Mouse (Mus musculus) MN1 (cell line): ENCODE results near the gene Arid4a.

Experiments
- DNase-seq: peaks from one replicate; pipeline ENCODE4 v3.0.0-alpha.2; 2016; ENCODE audit warnings: low spot score

Gene Arid4a

DNA sequence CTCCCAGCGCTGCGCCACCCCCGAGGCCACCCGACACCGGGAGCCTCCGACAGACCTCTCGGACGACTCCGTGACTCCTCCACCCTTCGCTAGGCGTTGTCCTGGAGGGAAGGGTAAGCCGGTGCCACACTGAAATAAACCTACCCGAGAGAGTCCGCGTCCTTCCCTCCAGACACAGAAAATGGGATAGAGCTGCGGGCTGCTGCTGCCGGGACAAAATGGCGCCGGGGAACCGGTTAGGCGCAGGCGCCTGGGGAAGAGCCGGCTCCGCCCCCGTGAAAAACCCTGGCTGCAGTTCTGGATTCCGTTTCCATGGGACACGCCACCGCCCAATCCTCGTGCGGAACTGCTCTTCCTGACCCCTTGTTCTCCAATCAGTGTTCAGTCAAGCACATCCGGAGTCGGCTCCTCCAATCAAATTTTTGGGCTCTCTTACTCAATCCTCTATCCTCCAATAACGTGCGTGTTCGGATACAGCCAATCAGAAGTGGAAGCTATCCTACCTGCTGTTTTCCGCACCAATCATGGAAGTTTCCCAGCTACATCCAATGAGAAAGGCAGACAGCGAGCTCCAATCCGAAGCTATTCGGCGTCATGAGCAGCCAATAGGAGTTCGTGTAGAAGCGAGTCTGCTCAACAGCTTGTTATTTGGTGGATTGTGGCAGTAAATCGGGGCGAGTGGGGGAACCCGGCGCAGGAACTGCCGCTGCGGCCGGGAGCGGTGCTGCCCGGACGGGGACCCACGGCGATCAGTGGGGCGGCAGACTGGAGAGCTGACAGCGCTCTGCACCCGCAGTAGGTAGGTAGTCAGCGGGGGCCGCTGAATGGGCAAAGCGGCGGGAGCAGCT, at the start of gene Arid4a:
Arid4a (plus strand) TSS at position 628 of the 848 bp plus-strand sequence.
- DNase-seq: peak; percentile 100

DNA sequence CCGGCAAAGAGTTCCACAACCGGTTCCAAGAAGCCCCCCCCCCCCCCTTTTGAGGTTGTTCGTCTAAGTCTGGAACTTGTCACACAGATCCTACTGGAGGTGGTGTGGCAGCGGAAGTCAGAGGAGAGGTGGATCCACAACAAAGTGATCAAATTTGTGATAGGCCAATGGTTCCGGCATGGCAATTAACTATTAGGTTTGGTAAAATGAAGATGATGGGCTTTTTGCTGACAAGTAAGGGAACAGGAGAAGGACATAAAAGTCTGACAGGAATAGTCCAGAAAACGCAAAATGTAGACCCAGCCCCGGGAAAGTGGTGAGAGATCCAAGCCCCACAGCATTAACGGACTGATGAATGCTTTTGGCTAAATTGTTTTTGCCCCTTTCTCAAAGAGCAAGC, 48.2 kb upstream of the Arid4a start:
- DNase-seq: peak; percentile 39

- peak; percentile 90 for DNase-seq
Observed at GRCm38 (mm10) chr12:70968141-70968790, 47.5 kb upstream of the Arid4a start.

DNA sequence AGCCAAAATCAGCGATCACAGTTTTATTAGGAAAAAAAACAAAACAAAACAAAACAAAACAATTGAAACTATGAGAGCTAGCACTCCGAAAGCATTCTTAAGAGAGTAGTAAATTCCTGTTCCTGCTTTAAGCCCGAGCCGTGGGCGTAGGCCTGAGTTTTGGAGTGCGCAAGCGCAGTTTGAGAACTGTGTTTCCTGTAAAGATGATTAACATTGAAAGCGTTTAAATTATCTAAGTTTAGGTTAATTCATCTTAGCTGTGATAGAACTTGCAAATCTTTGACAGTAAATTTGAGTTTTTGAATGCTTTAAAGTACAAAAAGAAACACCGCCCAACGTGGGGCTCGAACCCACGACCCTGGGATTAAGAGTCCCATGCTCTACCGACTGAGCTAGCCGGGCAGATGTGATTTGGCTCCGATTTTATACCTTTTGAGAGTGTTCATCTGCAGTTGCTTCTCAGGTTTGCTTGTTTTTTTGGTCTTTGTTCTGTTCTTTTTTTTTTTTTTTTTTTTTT, 46.9 kb upstream of the Arid4a start:
- DNase-seq: peak; percentile 97

DNA sequence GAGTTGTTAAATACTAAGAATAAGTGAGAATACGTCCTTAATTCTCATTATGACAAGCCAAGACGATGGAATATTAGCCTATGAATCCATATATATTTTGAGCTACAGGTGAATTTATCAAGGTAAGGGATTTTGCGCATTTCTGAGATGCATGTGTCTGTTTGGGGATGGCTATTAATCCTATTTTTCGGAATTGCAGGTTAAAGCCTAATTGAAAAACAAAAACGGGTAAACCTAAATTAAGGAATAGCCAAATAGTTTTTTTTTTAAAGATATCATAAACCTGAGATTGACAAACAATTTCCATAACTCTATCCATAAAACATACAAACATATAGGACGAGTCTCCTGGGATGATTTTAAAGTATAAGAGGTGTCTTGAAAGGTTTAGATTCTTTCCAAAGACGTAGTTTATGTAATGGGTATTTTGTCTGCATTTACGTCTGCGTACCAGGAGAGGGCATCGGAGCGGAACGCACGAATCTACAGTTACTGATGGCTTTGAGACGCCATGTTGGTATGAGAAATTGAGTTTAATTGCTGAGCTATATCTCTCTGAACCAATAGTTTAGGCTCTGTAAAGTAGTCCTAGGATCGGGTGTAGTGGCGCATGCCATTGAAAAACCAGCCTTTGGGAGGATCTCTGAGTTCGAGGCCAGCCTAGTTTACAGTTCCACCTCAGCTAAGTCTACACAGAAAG, 46.2 kb upstream of the Arid4a start:
- DNase-seq: peak; percentile 90

DNA sequence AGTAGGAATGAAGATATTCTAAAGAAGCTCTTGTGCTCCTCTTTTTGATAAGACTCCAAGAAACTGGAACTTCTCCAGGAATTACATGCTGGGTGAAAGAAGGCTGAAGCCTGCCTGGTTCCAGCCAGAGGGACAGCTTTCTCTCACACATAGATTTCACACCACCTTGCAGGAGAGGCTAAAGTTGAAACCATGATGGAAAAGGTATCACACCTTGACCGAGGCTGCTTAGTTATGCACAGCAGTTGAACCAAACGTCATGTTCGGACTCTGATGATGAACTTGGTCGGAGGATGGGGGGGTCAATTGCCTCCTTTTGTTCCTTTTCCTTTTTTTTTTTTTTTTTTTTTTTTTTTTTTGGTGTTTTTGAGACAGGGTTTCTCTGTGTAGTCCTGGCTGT, 42.0 kb upstream of the Arid4a start:
- peak; percentile 27 for DNase-seq

DNA sequence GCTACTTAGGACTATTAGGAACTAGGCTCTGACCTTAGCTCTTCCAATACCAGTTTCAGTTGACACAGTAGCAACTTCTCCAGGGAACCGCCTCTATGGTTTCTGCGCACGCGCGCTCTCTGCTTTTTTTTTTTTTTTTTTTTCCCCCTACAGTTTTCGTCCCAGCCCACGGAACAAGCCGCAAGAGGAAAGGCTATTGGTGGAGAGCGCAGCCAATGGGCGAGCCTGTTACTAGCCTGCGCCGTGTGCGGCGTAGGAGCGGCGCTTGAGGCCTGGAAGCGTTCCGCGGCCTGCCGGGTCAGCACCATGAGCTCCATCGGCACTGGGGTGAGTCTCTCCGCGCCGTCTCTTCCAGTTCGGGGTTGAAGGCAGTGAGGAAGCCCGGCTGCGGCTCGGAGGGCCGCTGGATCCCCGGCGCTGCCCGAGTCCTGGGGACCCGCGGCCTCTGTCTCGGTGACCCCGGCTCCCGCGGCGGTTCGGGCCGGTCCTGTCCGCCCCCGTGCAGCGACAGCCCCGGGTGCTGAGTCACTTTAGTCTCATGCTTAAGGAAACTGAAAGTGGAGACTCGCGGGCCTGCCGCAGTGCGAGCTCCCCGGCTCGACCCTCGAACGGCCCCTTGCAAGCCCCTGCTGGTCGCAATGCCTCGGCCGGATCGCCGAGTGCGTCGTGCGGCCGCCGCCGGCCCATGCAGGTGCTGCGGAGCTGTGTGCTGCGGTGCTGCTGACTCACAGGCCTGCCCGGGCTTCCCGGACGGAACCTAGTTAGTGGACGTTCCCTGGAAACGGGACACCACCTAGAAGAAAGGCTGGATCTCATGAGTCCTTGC, 41.1 kb upstream of the Arid4a start, which contains the start of gene Psma3:
Psma3 (plus strand) TSS at position 181 of the 826 bp plus-strand sequence.
- peak; percentile 98 for DNase-seq

GRCm38 (mm10) chr12:70975406-70975805, 40.4 kb upstream of the Arid4a start:
- peak; percentile 36 for DNase-seq

DNA sequence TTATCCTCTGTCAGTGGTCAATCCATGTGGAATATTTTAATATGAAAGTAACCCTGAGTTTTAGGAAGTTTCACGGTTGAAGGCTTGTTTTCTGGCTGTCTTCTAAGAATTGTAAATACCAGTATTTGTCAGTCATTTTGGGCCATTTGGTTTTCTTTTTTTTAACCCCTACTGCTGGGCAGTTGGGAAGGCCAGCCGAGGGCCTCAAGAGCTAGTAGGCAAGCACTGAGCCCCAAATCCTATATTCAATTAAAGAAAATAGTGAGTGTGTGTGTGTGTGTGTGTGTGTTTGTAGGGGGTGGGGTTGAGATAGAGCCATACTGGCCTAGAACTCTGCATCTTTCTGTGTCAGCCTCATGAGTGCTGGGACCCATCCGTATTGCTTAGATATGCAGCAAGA, 39.9 kb upstream of the Arid4a start:
- DNase-seq: no peak

DNA sequence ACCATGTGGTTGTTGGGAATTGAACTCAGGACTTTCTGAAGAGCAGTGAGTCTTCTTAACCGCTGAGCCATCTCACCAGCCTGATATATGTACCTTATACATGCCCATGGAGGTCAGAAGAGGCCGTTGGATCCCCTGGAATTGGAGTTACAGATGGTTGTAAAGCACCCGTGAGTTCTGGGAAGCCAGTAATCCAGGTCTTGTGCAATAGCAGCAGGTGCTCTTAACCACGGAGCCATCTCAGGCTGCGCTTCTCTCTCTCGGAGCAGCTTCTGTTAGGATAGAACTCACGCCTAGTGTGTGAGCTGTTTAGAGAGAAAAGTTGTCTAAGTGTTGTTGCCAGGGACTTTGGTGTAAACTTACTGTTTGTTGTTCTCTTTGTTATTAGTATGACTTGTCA, 37.4 kb upstream of the Arid4a start:
- DNase-seq: no peak

GRCm38 (mm10) chr12:70984855-70985550, 30.8 kb upstream of the Arid4a start:
- no peak for DNase-seq

- no peak for DNase-seq
Observed at GRCm38 (mm10) chr12:70997225-70997624, 18.6 kb upstream of the Arid4a start.

- DNase-seq: no peak
Observed at GRCm38 (mm10) chr12:70999423-70999903, 16.3 kb upstream of the Arid4a start.

DNA sequence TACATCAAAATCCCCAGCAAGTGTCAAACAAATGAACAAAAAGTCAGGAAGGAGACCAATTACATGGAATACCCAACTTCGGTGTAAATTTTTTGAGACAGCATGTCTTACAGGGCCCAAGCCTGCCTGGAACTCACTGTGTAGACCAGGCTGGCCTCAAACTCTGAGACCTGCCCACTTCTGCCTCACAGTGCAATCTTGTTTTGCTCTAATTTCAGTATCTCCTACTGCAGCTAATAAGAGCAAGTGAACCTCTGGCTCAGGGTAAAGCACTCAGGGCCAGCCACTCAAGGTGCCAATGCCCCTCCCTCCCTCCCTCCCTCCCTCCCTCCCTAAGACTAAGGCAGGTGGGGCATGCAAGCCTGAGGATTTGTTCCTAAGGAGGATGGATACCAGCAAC, 15.4 kb upstream of the Arid4a start:
- DNase-seq: no peak

- DNase-seq: no peak
Observed at GRCm38 (mm10) chr12:71001456-71001855, 14.3 kb upstream of the Arid4a start.

DNA sequence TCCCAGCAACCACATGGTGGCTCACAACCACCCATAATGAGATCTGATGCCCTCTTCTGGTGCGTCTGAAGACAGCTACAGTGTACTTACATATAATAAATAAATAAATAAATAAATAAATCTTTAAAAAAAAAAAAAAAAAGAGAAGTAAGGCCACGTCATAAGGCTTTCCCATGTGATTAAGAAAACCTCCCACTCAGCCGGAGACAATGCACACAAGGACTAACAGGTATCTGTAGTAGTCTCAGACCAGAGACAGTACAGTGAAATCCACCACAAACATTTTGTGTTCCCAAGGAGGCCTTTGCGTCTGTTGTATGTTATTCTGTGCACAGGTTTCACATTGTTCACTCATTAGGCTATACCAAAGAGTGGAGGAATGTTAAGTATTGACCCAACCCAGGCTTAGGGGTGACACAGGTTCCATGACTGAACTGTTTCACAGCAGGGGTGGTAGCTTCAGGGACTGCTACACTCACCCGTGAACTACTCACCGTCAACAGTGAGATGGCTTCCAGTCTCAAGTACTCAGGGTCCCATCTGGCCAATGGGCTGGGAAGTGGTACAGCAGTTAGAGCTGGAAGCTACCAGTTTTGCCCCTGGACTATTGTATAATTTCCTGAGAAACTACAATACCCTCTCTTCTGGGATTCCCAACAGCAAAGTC, 11.9 kb upstream of the Arid4a start:
- no peak for DNase-seq

- DNase-seq: no peak
Observed at GRCm38 (mm10) chr12:71006141-71006540, 9.6 kb upstream of the Arid4a start.

DNA sequence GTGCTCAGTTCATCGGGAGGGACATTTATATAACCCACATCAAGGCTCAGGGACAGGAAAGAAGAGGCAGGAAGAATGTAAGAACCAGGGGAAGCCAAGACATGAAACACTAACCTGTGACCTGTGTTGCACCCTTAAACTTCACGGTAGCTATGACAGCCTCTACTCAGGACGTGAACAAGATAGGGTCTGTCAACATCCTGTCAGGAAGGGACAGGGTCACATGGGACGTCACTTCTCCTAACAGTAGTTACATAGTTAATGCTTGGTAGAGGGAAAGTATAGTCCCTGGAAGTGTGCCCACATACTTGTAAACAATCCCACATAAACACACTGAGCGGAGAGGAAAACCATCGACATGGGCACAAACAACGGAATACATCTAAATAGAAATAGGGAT, 8.9 kb upstream of the Arid4a start:
- DNase-seq: no peak

DNA sequence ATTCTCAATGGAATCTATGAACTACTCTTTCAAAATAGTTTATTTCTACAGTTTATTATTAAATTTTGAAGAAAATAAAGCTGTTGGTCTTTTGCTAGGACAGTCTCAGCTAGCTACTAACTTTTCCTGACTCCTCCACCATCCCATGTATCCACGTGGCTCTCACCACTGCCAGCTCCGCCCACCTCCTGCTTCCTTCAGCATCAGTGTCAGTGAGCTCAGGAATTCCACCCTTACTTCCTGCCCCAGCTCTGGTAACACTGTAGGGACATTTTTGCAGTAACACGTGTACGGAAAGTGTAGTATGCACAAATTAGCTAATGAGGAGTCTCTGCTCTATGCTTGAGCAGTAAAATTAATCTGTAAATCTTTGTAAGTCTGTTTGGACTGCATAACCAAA, 6.0 kb upstream of the Arid4a start:
- peak; percentile 26 for DNase-seq

DNA sequence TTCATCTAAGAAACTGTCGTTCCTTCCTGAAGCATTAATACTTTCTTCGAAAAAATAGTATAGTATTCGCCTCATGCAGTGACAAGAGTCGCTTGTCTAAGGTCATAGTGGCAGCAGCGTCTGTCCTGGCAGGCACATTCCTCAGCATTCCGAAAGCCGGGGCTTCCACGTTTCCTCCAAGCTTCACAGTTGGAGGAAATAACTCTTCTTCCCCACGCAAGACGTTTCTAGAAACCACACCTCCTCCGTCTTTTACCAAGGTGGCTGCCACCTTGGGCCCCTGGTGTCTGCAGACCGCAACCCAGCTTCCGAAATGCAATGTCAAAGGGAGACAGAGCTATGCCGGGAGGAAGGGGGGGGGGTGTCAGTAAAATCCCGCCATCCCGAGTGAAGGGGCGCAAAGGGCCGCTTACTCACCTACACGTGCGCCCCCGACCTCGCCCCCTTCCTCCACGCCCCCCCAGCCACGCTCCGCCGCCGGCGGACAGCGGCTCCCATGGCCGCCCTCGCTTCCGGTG, 886 bp upstream of the Arid4a start:
- no peak for DNase-seq
